Mouse (Mus musculus) kidney, embryonic 16.5 days (tissue): ENCODE results near the gene Slc32a1. TPM values are rescaled to one million over a fixed set of nuclear protein-coding genes. Genes with fewer than 3 reads are reported as not detected.

ENCODE experiments used
- ATAC-seq: fragments of 200-750 bp; cut with Nextera tagmentation; 2 replicates; pipeline ENCODE4 v1.8.0; 2017; ENCODE audit warnings: moderate TSS enrichment; ENCODE audit not compliant: low FRiP score, low TSS enrichment
- H3K27ac ChIP-seq: fragments of 300-500 bp; sonication (generic); 2 replicates; pipeline ENCODE4 v1.5.1; 2014; ENCODE audit warnings: low read length
- H3K27me3 ChIP-seq: fragments of 300-500 bp; sonication (generic); 2 replicates; pipeline ENCODE4 v1.6.1; 2014; ENCODE audit warnings: low read length, control low read depth, mixed read lengths; ENCODE audit not compliant: insufficient read depth
- H3K36me3 ChIP-seq: fragments of 300-500 bp; sonication (generic); 2 replicates; pipeline ENCODE4 v1.6.1; 2014; ENCODE audit warnings: low read length, control low read depth, mixed read lengths; ENCODE audit not compliant: insufficient read depth
- H3K4me1 ChIP-seq: fragments of 300-500 bp; sonication (generic); 2 replicates; pipeline ENCODE4 v1.6.1; 2014; ENCODE audit warnings: low read length, control low read depth, mixed read lengths; ENCODE audit not compliant: insufficient read depth
- H3K4me2 ChIP-seq: fragments of 300-500 bp; sonication (generic); replicated peaks from 2 replicates; pipeline ENCODE4 v1.6.1; 2014; ENCODE audit warnings: low read depth, low read length
- H3K4me3 ChIP-seq: fragments of 300-500 bp; sonication (generic); 2 replicates; pipeline ENCODE4 v1.5.1; 2014; ENCODE audit warnings: mild to moderate bottlenecking, low read length
- H3K9ac ChIP-seq: fragments of 300-500 bp; sonication (generic); replicated peaks from 2 replicates; pipeline ENCODE4 v1.6.1; 2014; ENCODE audit warnings: low read length
- H3K9me3 ChIP-seq: fragments of 300-500 bp; sonication (generic); 2 replicates; pipeline ENCODE4 v1.6.1; 2016; ENCODE audit warnings: low read length, control low read depth
- WGBS: fragments of 180-500 bp; shearing (Covaris S2); extraction: QIAGEN DNeasy Blood & Tissue Kit; methylation state at CpG from one replicate; pipeline ENCODE4 v1.1.7; 2014; 5-methylcytosine and 5-hydroxymethylcytosine counted together
- polyA plus RNA-seq: library from polyadenylated mRNA; unstranded; fragments of >200 nt; fragmentation: Nextera tagmentation; extraction: Ambion mirVana; gene quantifications from 2 replicates; pipeline ENCODE4 v1.2.1, GENCODE M21; 2015

Slc32a1 gene
- polyA plus RNA-seq, 1 experiment from 2014 or later, result not detected

DNA sequence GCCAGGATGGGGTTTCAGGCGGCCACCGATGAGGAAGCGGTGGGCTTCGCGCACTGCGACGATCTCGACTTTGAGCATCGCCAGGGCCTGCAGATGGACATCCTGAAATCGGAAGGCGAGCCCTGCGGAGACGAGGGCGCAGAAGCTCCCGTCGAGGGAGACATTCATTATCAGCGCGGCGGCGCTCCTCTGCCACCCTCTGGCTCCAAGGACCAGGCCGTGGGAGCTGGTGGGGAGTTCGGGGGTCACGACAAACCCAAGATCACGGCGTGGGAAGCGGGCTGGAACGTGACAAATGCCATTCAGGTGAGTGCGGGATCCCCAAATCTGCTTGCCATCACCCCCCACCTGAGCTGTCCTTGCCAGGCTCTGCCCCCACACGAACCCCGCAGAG, 756 bp downstream of the Slc32a1 start:
- WGBS, result 1% methylated on average over 30 of the region's 30 CpGs

DNA sequence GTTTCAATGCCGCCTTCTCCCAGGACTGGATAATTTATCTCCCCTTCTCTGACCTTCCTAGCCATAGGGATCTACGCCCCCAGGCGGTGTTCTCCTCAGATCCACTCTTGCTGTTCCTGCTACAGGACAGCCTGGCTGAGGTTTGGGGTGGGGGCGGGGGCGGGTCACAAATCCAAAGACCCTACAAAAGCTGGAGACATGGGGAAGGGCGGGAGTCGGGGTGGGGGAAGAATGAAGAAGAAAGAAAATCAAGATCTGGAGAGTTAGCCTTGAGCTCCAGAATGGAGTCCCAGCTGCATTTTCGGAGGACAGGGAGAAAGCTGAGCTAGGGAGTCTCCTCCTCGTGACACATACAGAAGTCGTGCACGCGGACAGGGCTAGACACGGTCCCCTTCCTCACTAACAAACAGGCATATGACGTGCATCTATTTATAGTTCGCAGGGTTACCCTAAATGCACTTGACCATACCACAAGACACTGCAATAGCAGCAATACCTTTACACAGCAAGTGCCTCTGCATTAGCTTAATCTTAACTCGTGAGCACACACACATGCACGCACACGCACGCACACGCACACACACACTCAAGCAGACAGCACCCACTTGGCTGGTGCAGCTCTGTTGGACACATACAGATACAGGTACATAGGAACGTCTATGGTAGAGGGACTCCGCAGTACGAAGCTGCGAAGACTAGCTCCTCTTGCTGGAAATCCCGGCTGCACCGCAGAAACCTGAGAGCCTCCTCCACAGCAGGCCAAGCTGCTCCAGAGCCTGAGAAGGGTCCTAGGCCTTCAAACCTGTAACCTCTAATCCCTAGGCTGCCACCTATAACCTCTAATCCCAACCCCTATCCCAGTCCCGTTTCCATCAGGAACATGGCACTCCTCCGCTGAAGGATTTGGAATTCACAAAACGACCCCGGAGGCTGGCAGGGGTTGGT, 1.4 kb downstream of the Slc32a1 start:
- ATAC-seq, result no peak
- no peak overlapping the region for H3K9ac ChIP-seq
- no peak overlapping the region for H3K4me2 ChIP-seq
- H3K27me3 ChIP-seq, result peaks cover 99% of the 10 kb centered on the region
- H3K4me1 ChIP-seq, result peaks cover 29% of the 10 kb centered on the region
- H3K4me3 ChIP-seq, result no peak overlapping the region
- no peaks in the 10 kb centered on the region for H3K9me3 ChIP-seq
- WGBS, result 3% methylated on average over 30 of the region's 30 CpGs
- no peaks in the 10 kb centered on the region for H3K36me3 ChIP-seq
- no peak overlapping the region for H3K27ac ChIP-seq

More for the DNA sequence above, 756 bp downstream of the Slc32a1 start:
- H3K36me3 ChIP-seq, result no peaks in the 10 kb centered on the region
- ATAC-seq, result no peak
- H3K4me3 ChIP-seq, result peak overlapping the region; percentile 30
- peaks cover 97% of the 10 kb centered on the region for H3K27me3 ChIP-seq
- peak overlapping the region; percentile 48; the same call in 1 of the 2 replicates for H3K4me2 ChIP-seq
- H3K27ac ChIP-seq, result no peak overlapping the region
- H3K4me1 ChIP-seq, result peaks cover 30% of the 10 kb centered on the region
- no peak overlapping the region for H3K9ac ChIP-seq
- H3K9me3 ChIP-seq, result no peaks in the 10 kb centered on the region

DNA sequence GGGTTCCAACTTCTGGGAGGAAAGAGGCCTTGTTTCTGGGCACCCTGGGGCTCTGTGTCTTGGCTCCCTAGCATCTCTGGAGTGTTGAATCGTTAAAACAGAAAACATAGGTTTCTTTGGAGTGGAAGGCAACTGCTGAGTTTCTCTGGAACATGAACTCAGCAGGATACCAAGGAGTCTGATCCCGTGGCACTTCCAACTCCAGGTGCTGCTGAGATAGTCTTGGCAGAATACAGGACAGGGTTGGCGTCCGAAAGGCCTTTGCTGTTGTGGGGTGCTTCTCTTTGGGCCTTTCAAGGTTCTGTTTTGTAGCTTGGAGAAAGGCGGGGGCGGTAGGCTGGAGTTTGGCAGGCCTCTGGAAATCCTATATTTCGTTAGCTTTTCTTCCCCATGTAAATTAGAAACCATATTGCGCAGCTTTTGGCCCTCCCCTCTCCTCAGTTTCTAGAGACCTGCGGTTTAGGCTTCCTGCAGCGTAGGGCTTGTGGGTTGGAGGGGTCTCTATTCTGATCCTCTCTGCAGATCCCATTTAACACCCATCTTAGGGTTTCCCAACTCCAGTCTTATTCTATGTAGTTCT, 2.2 kb downstream of the Slc32a1 start:
- H3K4me2 ChIP-seq, result no peak overlapping the region
- ATAC-seq, result no peak
- no peak overlapping the region for H3K9ac ChIP-seq
- no peaks in the 10 kb centered on the region for H3K36me3 ChIP-seq
- peaks cover 29% of the 10 kb centered on the region for H3K4me1 ChIP-seq
- no peaks in the 10 kb centered on the region for H3K9me3 ChIP-seq
- peaks cover 99% of the 10 kb centered on the region for H3K27me3 ChIP-seq
- WGBS, result 16% methylated on average over 10 of the region's 10 CpGs
- no peak overlapping the region for H3K27ac ChIP-seq
- no peak overlapping the region for H3K4me3 ChIP-seq

DNA sequence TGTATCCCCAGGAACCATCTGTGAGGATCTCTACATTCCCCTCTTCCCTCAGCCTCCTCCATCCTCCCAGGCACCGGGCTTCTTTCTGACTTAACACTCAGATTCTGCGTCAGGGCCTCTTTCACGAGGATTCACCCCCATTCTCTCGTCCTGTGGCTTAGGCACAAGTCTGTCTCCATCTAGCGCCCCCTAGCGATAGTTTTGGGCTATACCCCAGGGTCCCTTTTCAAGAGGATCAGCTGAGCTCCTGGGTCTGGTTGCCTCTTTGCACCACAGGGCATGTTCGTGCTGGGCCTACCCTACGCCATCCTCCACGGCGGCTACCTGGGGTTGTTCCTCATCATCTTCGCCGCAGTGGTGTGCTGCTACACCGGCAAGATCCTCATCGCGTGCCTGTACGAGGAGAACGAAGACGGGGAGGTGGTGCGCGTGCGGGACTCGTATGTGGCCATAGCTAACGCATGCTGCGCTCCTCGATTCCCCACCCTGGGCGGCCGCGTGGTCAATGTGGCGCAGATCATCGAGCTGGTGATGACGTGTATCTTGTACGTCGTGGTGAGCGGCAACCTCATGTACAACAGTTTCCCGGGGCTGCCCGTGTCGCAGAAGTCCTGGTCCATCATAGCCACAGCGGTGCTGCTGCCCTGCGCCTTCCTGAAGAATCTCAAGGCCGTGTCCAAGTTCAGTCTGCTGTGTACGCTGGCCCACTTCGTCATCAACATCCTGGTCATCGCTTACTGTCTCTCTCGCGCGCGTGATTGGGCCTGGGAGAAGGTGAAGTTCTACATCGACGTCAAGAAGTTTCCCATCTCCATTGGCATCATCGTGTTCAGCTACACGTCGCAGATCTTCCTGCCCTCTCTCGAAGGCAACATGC, 3.2 kb downstream of the Slc32a1 start:
- Histone ChIP-seq H3K27me3 (peaks cover 100% of the 10 kb centered on the region), H3K4me2 (no peak overlapping the region), H3K4me1 (peaks cover 29% of the 10 kb centered on the region), H3K27ac (no peak overlapping the region), H3K9ac (no peak overlapping the region), H3K36me3 (no peaks in the 10 kb centered on the region), H3K9me3 (no peaks in the 10 kb centered on the region), H3K4me3 (no peak overlapping the region; the same call in 1 of the 2 replicates)
- WGBS, result 3% methylated on average over 53 of the region's 53 CpGs
- ATAC-seq, result no peak

DNA sequence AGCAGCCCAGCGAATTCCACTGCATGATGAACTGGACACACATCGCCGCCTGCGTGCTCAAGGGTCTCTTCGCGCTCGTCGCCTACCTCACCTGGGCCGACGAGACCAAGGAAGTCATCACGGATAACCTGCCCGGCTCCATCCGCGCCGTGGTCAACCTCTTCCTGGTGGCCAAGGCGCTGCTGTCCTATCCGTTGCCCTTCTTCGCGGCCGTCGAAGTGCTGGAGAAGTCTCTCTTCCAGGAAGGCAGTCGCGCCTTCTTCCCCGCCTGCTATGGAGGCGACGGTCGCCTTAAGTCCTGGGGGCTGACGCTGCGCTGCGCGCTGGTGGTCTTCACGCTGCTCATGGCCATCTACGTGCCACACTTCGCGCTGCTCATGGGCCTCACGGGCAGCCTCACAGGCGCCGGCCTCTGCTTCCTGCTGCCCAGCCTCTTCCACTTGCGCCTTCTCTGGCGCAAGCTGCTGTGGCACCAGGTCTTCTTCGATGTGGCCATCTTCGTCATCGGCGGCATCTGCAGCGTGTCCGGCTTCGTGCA, 3.9 kb downstream of the Slc32a1 start:
- H3K4me2 ChIP-seq, result peak overlapping the region; percentile 17; the same call in 1 of the 2 replicates
- peaks cover 26% of the 10 kb centered on the region for H3K4me1 ChIP-seq
- H3K9ac ChIP-seq, result no peak overlapping the region
- 4% methylated on average over 47 of the region's 47 CpGs for WGBS
- H3K4me3 ChIP-seq, result peak overlapping the region; percentile 18
- peaks cover 99% of the 10 kb centered on the region for H3K27me3 ChIP-seq
- H3K27ac ChIP-seq, result no peak overlapping the region
- H3K9me3 ChIP-seq, result no peaks in the 10 kb centered on the region
- ATAC-seq, result no peak
- H3K36me3 ChIP-seq, result no peaks in the 10 kb centered on the region

DNA sequence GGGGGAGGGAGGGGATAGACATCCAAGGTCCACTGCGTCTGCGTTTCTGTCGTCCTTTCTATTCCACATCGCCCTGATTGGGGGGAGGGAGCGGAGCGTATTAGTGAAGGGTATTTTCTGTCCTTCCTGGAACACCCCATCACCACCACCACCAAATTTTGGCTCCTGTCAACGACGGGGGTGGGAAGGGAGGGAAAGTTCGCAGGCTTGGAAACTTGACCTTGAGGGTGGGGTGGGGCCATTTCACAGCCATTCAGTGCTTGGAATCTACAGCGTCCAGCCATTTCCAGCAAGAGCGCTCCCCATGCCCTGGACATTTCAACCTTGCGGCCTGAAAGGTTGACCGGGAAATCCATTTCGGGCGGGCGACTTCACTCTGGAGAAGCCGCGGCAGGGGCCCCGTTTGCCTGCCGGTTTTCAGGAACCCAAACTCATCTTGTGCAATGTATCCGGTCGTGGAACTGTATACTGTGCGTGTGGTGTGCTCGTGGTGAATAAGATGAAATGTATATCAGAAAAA, 4.7 kb downstream of the Slc32a1 start:
- Histone ChIP-seq H3K27me3 (peaks cover 97% of the 10 kb centered on the region), H3K4me2 (peak overlapping the region; percentile 17; the same call in 1 of the 2 replicates), H3K4me3 (peak overlapping the region; percentile 18), H3K36me3 (no peaks in the 10 kb centered on the region), H3K4me1 (peaks cover 19% of the 10 kb centered on the region), H3K9ac (no peak overlapping the region), H3K9me3 (no peaks in the 10 kb centered on the region), H3K27ac (no peak overlapping the region)
- WGBS, result 2% methylated on average over 24 of the region's 24 CpGs
- no peak for ATAC-seq

DNA sequence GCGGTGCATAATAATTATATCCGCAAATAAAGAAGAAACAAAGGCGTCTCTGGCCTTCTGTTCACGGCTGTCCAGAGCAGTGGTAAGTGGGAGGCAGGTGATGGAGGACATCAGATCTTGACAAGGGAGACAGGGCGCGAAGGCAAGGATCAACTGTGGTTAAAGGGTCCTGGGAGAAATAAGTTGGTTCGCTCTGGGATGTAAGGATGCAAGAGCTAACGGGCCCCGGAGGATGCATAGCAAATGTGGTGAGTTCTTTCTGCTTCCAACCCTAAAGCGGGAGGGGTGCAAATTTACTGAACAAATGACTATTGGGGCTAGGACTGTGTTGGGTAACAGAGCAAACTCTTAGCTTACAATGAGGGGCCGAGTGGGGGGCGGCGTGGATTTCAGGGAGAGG, 5.1 kb downstream of the Slc32a1 start:
- H3K9me3 ChIP-seq, result no peaks in the 10 kb centered on the region

DNA sequence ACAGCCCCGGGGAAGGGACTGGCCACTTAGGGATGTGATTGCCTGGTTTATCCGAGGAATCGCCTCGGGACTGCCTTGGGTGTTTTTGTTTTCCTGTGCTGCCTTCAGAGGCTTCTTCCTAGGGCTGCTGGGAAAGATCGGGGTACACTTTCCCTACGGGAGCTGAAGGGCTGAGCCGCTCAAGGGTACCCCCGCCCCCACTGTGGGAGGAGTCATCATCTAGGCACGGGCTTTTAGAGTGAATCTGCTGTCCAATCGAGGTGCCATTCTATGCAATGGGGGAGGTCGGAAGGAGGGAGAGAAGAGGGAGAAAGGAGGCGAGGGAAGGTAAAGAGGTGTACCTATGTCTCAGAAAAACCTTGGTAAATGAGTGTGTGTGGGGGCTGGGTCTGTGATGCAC, 5.7 kb downstream of the Slc32a1 start:
- H3K9ac ChIP-seq, result no peak overlapping the region
- H3K36me3 ChIP-seq, result no peaks in the 10 kb centered on the region
- H3K27me3 ChIP-seq, result peaks cover 89% of the 10 kb centered on the region
- no peak for ATAC-seq
- 2% methylated on average over 12 of the region's 12 CpGs for WGBS
- H3K9me3 ChIP-seq, result no peaks in the 10 kb centered on the region
- no peak overlapping the region for H3K27ac ChIP-seq
- no peak overlapping the region for H3K4me2 ChIP-seq
- no peak overlapping the region for H3K4me3 ChIP-seq
- peaks cover 11% of the 10 kb centered on the region for H3K4me1 ChIP-seq

More for the DNA sequence above, 5.1 kb downstream of the Slc32a1 start:
- H3K36me3 ChIP-seq, result no peaks in the 10 kb centered on the region
- H3K4me1 ChIP-seq, result peaks cover 14% of the 10 kb centered on the region
- H3K9ac ChIP-seq, result no peak overlapping the region
- no peak for ATAC-seq
- no peak overlapping the region for H3K4me3 ChIP-seq
- 4% methylated on average over 13 of the region's 13 CpGs for WGBS
- H3K4me2 ChIP-seq, result no peak overlapping the region
- peaks cover 93% of the 10 kb centered on the region for H3K27me3 ChIP-seq
- H3K27ac ChIP-seq, result no peak overlapping the region

DNA sequence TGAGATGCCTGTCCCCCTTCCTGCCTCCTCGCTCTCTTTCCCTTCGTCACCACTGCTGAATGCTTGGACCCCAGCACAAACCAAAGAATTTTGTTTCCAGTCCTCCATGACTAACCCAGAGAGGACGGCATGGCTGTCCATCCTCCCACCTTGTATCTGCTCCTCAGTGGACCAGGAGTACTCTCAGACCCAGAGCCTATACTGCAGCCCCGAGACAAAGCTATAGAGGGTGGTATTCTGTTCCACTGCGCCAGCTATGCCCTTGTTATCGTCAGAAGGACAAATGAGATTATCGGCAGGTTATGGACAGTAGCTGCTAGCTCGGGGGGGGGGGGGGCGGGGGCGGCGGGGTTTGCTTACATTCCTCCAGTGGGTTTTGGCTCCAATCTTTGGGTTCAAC, 6.2 kb downstream of the Slc32a1 start:
- Histone ChIP-seq H3K4me1 (peaks cover 11% of the 10 kb centered on the region), H3K36me3 (no peaks in the 10 kb centered on the region), H3K27me3 (peaks cover 86% of the 10 kb centered on the region), H3K4me3 (no peak overlapping the region), H3K9me3 (no peaks in the 10 kb centered on the region), H3K9ac (no peak overlapping the region), H3K4me2 (no peak overlapping the region), H3K27ac (no peak overlapping the region)
- no peak for ATAC-seq
- WGBS, result 7% methylated on average over 11 of the region's 11 CpGs
